Mouse (Mus musculus) lung, adult 2 months (tissue): ENCODE measurements around the gene Dpagt1. TPM values are rescaled to one million over a fixed set of nuclear protein-coding genes. Genes with fewer than 3 reads are reported as not detected.
"Not testable (repeated sequence)": the region's sequence is repeated elsewhere in the genome, so short reads cannot be mapped to it uniquely, and the experiment has no call there.

Experiments used
- DNase-seq: peaks from one replicate; pipeline ENCODE4 v3.0.0; 2022
- H3K4me1 ChIP-seq: fragments of 200-500 bp; 2 replicates; pipeline ENCODE4 v1.6.1; 2011; ENCODE audit warnings: low read length; ENCODE audit not compliant: control insufficient read depth, insufficient read depth
- H3K4me3 ChIP-seq: fragments of 200-500 bp; replicated peaks from 2 replicates; pipeline ENCODE3; 2011; ENCODE audit warnings: low read depth, mild to moderate bottlenecking, control low read depth, low read length; ENCODE audit errors: extremely low read depth
- CTCF ChIP-seq: fragments of 200-500 bp; IDR thresholded peaks from 2 replicates; pipeline ENCODE4 v1.5.1; 2011; ENCODE audit warnings: mild to moderate bottlenecking, low read length, control low read depth; ENCODE audit not compliant: insufficient read depth
- POLR2A ChIP-seq: fragments of 200-500 bp; IDR thresholded peaks from 2 replicates; pipeline ENCODE4 v1.6.1; 2011; ENCODE audit warnings: low read depth, mild to moderate bottlenecking, control low read depth, low read length, borderline replicate concordance; ENCODE audit errors: extremely low read depth
- WGBS: fragments of 180-500 bp; shearing (Covaris S2); methylation state at CpG from one replicate; pipeline ENCODE4 v1.1.7; 2018; 5-methylcytosine and 5-hydroxymethylcytosine counted together
- polyA plus RNA-seq: library from polyadenylated mRNA; depleted of rRNA; stranded (reverse); fragments of >200 nt; gene quantifications from 2 replicates; pipeline ENCODE4 v1.2.3, GENCODE M21; 2012

The Dpagt1 gene
- polyA plus RNA-seq, 1 experiment = 58.7 TPM

DNA sequence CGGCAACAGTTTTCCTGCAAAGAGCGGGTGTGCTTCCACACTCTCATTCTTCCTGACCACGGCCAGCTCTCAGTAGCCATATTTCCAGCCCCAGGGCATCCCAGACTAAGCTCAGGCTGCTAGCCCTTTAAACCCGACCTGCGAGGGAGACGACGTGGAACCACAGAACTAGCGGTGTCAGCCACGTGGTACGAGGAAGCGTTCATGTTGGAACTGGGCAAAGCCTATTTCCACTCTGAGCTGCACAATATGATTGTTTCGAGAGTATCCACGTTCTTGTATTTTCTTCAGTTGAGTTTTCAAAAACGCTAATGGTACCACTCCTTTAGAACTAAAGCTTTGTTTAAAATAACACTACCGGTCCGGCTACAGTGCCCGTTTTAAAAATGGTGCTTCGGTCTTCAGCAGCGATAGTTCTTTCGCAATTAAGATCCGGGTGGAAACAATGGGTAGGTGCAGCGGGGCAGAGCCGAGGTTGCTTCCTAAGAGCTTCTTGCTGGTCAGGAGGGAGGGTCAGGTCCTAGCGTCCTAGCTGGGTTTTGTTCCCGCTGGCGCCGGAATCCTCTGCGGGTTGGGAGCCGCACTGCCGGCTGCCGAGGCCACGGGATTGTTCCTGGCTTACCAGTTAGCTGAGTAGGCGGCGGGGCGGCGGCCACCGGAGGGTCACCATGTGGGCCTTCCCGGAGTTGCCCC lies 698 bp downstream of the Dpagt1 start:
- Histone ChIP-seq H3K4me1 (peaks cover 8% of the 10 kb centered on the region; the same call in 1 of the 2 replicates), H3K4me3 (peak overlapping the region; percentile 82)
- no peak for TF ChIP-seq CTCF
- peak; percentile 84; the same call in 1 of the 2 replicates for TF ChIP-seq POLR2A
- DNase-seq = peak; percentile 77
- under 1% methylated on average over 38 of the region's 38 CpGs for WGBS

DNA sequence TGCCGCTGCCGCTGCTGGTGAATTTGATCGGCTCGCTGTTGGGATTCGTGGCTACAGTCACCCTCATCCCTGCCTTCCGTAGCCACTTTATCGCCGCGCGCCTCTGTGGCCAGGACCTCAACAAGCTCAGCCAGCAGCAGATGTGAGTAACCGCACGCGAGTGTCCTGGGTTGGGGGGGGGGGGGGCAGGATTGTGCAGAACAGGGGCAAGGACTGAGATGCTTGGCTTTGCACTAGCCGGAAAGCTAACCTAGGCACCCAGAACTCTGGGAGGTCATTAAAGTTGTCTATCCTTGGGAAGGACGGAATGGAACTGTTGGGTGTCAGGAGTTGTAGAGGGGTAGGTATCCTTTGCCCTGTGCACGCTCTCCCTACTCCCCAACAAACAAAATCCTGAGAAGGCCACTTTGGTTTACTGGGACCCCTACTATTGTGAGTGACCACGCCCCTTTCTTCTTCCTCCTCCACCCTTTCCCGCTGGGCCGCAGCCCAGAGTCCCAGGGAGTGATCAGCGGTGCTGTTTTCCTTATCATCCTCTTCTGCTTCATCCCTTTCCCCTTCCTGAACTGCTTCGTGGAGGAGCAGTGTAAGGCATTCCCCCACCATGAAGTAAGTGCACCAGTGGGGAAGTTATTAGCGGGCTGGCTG lies 1.4 kb downstream of the Dpagt1 start:
- TF ChIP-seq POLR2A (no peak), CTCF (no peak)
- 1% methylated on average over 22 of the region's 22 CpGs for WGBS
- peak; percentile 49 for DNase-seq
- H3K4me3 ChIP-seq = peak overlapping the region; percentile 82
- H3K4me1 ChIP-seq = peaks cover 8% of the 10 kb centered on the region; the same call in 1 of the 2 replicates

DNA sequence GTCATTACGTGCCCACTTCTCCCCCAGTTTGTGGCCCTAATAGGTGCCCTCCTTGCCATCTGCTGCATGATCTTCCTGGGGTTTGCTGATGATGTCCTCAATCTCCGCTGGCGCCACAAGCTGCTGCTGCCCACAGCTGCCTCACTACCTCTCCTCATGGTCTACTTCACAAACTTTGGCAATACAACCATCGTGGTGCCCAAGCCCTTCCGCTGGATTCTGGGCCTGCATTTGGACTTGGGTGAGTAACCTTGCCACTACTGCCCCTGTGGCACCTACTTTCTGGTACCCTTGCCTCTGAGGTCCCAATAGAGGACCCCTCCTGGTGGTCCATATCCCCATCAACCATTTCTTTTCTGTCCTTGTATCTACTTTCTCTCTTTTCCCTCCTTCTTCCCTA lies 2.1 kb downstream of the Dpagt1 start:
- TF ChIP-seq POLR2A (no peak), CTCF (no peak)
- H3K4me3 ChIP-seq = peak overlapping the region; percentile 14
- peaks cover 8% of the 10 kb centered on the region; the same call in 1 of the 2 replicates for H3K4me1 ChIP-seq
- 75% methylated on average over 5 of the region's 5 CpGs for WGBS
- DNase-seq = no peak

DNA sequence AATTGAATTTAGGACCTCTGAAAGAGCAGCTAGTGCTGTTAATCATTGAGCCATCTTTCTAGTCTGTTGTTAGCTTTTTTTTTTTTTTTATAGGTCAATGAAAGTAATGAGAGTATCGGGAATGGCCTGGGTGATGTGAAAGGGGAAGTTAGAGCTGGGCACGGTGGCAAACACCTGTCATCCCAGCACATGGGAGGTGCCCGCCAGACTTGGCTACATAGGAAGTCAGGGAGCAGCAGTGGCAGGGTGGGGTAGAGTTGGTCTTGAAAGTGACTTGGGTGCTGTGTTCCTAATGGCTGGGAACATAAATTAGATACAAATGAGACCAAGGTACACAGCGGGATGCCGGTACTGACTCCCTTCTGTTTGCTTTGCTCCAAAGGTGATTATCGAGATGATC lies 4.9 kb downstream of the Dpagt1 start:
- TF ChIP-seq CTCF (no peak), POLR2A (no peak)
- WGBS = 88% methylated on average over 6 of the region's 6 CpGs
- peaks cover 8% of the 10 kb centered on the region; the same call in 1 of the 2 replicates for H3K4me1 ChIP-seq
- no peak overlapping the region for H3K4me3 ChIP-seq
- no peak for DNase-seq

DNA sequence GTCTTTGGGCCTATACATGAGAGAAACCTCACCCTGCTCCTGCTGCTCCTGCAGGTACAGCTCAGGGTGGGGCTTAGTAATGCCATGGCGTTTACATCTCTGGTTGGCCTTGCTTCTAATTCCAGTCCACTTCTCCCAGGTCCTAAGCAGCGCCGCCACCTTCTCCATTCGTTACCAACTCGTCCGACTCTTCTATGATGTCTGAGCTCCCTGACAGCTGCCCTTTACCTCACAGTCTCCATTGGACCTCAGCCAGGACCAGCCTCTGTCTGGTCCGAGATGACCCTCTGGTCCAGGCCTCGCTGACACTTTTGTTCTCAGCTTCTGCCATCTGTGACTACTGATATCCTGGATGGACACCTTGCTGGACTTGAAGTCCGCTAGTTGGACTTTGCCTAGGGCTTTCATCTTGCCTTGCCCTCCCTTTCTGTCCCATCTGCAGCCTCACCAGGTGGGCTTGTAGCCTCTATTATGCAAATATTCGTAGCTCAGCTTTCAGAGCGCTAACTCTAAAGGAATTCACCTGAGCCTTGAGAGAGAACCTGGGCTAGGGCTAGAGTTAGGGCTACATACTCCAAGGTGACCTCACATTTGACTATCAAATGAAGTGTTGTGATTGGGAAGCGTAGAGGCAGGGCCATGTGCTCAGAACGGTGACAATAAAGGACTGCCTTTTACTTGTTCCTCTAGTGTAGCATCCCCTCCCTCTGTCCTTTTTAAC lies 7.3 kb downstream of the Dpagt1 start:
- WGBS = 91% methylated on average over 13 of the region's 13 CpGs
- Histone ChIP-seq H3K4me1 (no peaks in the 10 kb centered on the region; the same call in 1 of the 2 replicates), H3K4me3 (no peak overlapping the region)
- DNase-seq = no peak
- TF ChIP-seq CTCF = no peak

DNA sequence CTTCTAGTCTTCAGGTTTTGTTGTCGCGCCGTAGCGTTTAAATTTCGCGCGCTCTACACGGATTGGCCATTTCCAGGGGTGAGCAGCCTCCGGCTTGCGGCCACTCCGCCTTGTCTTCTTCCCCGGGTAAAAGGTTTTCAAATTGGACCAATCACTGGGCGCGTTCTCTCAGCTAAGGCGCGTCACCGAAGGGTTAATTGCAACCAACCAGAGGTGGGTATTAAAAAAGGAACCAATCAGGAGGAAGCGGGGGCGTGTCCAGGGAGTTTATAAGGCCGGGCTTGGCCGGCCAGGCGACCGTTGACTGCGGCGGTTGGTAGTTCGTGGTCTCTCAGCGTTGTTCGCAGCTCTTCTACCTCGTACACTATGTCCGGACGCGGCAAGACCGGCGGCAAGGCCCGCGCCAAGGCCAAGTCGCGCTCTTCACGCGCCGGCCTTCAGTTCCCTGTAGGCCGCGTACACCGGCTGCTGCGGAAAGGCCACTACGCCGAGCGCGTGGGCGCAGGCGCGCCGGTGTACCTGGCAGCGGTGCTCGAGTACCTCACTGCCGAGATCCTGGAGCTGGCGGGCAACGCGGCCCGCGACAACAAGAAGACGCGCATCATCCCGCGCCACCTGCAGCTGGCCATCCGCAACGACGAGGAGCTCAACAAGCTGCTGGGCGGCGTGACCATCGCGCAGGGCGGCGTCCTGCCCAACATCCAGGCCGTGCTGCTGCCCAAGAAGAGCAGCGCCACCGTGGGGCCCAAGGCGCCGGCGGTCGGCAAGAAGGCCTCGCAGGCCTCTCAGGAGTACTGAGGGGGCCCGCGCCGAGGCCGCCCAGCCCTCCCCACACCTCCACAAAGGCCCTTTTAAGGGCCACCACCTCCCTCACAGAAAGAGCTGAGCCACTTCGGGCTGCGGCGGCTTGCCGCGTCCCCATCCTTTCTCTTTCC lies 8.8 kb downstream of the Dpagt1 start, which contains the start of gene H2afx:
Gene H2afx (plus strand): TSS at position 299 of the 935 bp plus-strand sequence.
- peak; percentile 98 for DNase-seq
- WGBS = under 1% methylated on average over 91 of the region's 91 CpGs
- Histone ChIP-seq H3K4me1 (no peaks in the 10 kb centered on the region; the same call in 1 of the 2 replicates), H3K4me3 (peak within 1 kb of the TSS; percentile 87)
- no peak for TF ChIP-seq CTCF
- peak; percentile 100 for TF ChIP-seq POLR2A

DNA sequence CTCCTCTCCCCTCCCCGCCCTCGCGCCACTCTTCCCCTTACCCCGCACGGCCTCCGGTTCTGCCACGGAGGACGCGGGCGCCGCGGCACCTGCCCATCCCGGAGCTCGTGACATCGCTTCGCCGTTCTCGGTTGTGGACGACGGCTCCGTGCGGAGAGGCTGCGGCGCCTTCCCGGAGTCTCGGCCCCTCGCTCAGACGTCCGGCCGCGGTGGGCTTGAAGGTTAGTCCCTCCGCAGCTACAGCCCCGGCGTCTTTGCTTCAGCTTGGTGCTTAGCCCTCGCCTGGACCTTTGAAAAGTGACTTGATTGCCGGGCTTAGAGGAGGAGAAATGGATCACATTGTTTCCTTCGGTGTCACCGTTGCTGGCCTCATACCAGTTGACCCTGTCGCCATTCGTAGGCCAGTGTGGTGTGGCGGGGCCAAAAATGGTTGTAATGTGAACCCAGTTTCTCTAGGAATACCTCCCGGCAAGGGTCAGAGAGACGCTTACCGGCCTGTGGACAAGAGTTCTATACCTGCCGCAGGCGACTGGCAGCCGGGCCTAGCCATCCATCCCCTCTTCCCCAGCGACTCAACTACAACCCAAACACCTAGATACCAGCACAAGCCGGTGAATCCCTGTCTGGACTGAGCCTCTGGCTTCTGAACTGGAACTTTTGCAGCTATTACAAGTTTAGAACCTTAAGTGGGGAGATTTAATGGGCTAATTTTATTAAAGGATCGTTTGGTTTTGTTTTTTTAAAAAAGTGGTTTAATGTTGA lies 9.7 kb downstream of the Dpagt1 start:
- TF ChIP-seq POLR2A (no peak), CTCF (no peak)
- H3K4me1 ChIP-seq = no peaks in the 10 kb centered on the region; the same call in 1 of the 2 replicates
- H3K4me3 ChIP-seq = peak overlapping the region; percentile 87
- under 1% methylated on average over 50 of the region's 50 CpGs for WGBS
- no peak for DNase-seq

DNA sequence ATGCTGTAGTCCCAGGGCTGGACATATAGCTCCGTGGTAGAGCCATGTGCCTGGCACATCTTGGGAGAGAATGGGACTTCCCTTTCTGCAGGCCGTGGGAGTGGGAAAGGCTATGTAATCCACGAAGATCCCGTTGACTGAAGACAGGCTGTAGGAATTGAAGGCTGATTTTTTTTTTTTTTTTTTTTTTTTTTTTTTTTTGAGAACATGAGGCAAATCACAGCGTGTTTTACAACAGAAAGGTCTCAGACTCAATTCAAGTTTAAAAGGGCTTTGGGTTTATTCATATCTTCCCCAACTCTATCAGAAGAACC lies 10.2 kb downstream of the Dpagt1 start:
- H3K4me3 ChIP-seq = no peak overlapping the region
- no peak for DNase-seq
- TF ChIP-seq CTCF (no peak), POLR2A (no peak)
- H3K4me1 ChIP-seq = no peaks in the 10 kb centered on the region; the same call in 1 of the 2 replicates
- WGBS = 12% methylated on average over 5 of the region's 5 CpGs

DNA sequence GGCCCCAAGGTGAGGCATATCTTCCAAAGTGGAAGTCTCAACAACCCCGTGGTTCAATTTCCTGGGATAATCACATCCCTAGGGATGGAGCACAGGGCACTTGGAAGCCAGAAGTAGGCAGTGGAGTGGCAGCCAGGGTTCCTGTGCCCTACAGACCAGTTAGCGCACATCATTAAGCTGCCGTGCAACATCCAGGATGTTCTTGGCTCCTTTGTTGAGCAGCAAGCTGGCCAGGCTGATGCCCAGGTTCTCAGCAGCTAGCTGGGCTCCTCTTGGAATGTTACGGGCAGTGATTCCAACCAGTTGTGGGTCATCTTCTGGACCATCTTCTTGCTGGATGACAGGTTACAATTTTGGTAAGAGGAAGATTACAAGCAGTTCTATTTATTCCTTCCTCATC lies 10.7 kb downstream of the Dpagt1 start:
- H3K4me3 ChIP-seq, H3K4me1 ChIP-seq, DNase-seq: not testable (repeated sequence)
- 46% methylated on average over 4 of the region's 4 CpGs for WGBS
